Mouse (Mus musculus) kidney, adult 2 months (tissue): ENCODE measurements around the gene Ambra1.
A peak's percentile ranks its signal among the peaks of the same experiment; 100 is the strongest.

Experiments used
- CTCF ChIP-seq: fragments of 200-500 bp; conservative IDR thresholded peaks from 2 replicates; pipeline ENCODE4 v1.5.1; 2011; ENCODE audit warnings: low read depth, mild to moderate bottlenecking, control low read depth, low read length, moderate library complexity, mixed read lengths; ENCODE audit not compliant: insufficient read depth, insufficient read length
- POLR2A ChIP-seq: fragments of 200-500 bp; IDR thresholded peaks from one replicate; pipeline ENCODE4 v1.6.1; 2011; ENCODE audit warnings: low read depth, low read length, control low read depth

- TF ChIP-seq POLR2A (no peak), CTCF (peak; percentile 39; the same call in 1 of the 2 replicates)
Observed at GRCm38 (mm10) chr2:91942356-91942755, 212.4 kb downstream of the Ambra1 start.
